Mouse (Mus musculus): ENCODE results near the gene Fat1.
"Not testable (repeated sequence)": the region's sequence is repeated elsewhere in the genome, so short reads cannot be mapped to it uniquely, and the experiment has no call there.

The Fat1 gene

GRCm38 (mm10) chr8:45010685-45011084 lies 75.4 kb downstream of the Fat1 start:
- peak; percentile 27 for DNase-seq (ENCODE audit: low spot score)

- DNase-seq (ENCODE audit: low spot score), result no peak
These were observed 76.5 kb downstream of the Fat1 start for GRCm38 (mm10) chr8:45011774-45012173.

- no peak for DNase-seq (ENCODE audit: low spot score)
These were observed 78.6 kb downstream of the Fat1 start for GRCm38 (mm10) chr8:45013852-45014251.

- DNase-seq (ENCODE audit: low spot score), result no peak
These were observed 79.3 kb downstream of the Fat1 start for GRCm38 (mm10) chr8:45014498-45015067.

GRCm38 (mm10) chr8:45015876-45016275 lies 80.6 kb downstream of the Fat1 start:
- no peak for DNase-seq (ENCODE audit: low spot score)

DNA sequence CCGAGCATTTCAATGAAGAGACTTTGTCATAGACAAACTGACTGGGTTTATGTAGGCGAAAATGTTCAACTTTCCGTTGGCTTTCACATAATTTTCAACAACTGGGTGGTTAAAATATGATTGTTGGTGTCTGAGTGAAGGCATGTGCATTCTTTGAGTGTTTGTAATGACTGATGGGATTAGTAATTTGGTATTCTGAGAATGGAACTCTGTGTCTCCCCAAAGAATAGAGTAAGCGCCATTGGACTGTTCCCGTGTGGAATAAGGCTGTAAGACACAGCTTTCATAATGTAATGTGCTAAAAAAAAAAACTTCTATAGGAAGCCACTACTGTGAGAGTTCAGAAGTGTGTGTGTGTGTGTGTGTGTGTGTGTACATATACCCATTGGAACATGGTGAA lies 84.0 kb downstream of the Fat1 start:
- DNase-seq (ENCODE audit: low spot score), result no peak

DNA sequence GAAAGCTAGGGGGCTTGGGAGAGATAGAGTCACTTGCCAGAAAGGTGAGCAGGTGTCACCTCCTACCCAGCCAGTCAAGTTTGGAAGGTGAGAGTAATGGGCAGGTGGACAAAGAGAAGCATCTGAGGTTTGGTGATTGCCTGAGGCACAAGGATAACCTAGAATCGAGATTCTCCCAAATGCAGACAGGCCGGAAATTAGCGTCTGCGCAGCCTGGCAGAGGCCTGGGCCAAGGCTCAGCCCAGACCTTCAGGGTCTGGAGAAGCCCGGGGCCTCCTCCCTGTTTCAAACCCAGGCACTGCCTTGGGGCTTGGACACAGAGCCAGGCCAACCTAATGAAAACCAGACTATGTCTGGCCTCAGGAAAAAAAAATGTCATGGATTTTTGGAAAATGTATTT lies 85.9 kb downstream of the Fat1 start:
- DNase-seq (ENCODE audit: low spot score), result no peak

DNA sequence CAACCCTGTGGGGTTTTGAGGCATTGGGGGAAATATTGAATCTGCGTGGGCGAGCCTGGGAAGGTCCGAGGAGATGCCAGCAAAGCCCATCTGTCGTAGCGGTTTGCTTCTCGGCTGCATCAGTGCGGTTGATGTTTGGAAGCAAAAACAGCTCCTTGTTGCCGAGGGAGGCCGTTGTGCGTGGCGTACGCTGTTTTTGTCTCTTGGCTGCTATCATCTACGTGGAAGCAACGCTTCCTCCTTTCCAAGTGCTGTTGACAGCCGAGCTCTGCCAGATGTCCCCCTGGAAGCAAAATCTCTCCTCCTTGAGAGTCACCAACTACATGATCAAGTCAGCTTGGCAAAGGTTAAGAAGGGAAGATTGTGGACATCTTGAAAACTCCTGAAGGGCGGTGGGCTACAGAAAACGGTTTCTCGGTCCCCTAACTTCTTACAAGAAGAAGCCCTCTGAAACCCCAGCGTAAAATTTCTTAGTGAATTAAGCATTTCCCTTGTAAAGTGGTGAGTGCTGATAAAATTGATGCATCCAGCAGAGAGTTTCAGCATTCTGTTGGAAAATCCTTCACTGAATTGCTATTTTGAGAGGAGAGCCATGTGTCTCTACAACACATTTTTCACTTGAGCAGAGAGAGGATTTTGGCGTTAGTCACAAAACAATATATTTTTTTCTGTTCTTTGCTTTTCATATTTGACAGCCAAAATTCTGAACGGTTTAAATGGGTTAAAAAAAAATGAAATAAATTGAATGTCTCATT lies 86.8 kb downstream of the Fat1 start:
- DNase-seq (ENCODE audit: low spot score), result no peak

GRCm38 (mm10) chr8:45028081-45028497 lies 92.8 kb downstream of the Fat1 start:
- no peak for DNase-seq (ENCODE audit: low spot score)

GRCm38 (mm10) chr8:45038350-45038749 lies 103.1 kb downstream of the Fat1 start:
- no peak for DNase-seq (ENCODE audit: low spot score)

DNA sequence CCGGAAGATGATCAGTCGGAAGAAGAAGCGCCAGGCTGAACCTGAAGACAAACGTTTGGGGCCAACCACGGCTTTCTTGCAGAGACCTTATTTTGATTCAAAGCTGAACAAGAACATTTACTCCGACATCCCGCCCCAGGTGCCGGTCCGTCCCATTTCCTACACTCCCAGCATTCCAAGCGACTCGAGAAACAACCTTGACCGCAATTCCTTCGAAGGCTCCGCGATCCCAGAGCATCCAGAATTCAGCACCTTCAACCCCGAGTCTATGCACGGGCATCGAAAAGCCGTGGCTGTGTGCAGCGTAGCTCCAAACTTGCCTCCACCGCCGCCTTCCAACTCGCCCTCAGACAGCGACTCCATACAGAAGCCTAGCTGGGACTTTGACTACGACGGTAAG lies 108.9 kb downstream of the Fat1 start:
- no peak for DNase-seq (ENCODE audit: low spot score)

DNA sequence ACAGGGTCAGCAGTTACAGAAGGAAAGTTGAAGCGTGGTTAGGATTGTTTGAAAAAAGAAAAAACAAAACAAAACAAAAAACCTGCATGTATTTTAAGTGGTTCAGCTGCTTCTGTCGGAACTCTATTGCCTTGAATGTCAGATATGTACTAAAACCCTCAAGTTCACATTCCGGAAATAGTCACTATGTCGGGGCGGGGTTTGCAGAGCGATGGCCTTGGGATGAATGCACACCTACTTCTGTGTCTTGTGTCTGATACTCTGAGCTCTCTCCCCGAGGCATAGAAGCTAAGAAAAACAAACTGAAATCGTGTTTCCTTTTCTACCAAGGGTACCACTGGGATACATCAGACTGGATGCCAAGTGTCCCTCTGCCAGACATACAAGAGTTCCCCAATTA lies 115.2 kb downstream of the Fat1 start:
- DNase-seq (ENCODE audit: low spot score), result no peak

DNA sequence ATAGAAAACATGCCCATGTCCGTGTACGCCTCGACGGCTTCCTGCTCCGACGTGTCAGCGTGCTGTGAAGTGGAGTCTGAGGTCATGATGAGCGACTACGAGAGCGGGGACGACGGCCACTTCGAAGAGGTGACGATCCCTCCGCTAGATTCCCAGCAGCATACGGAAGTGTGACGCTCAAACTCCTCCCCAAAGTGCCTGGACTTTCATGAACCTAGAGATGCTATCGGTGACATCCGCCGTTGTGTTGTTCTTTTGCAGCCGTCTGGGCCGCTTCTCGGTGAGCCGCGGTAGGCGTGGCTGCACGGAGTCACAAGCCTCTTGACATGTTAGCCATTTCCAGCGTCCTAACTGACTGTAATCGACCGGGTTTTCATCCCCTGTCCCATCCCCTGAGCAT lies 116.0 kb downstream of the Fat1 start:
- DNase-seq (ENCODE audit: low spot score), result no peak

DNA sequence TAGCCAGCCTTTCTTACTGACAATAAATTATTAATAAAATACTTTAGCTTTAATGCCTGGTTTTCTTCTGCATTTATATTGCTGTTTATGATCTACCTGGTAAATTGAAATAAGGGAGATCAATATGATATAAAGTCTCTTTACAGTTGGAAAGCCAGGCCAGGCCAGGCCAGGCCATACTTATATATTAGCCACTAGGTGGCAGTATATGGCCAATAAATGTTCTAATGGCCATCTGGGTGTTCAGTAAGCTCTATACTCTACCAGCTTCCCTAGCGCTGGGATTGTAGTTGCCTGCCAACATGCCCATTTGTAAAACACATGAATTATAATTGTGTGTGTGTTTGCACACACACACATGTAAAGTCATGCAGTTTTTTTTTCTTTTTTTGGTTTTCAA lies 117.0 kb downstream of the Fat1 start:
- no peak for DNase-seq (ENCODE audit: low spot score)

DNA sequence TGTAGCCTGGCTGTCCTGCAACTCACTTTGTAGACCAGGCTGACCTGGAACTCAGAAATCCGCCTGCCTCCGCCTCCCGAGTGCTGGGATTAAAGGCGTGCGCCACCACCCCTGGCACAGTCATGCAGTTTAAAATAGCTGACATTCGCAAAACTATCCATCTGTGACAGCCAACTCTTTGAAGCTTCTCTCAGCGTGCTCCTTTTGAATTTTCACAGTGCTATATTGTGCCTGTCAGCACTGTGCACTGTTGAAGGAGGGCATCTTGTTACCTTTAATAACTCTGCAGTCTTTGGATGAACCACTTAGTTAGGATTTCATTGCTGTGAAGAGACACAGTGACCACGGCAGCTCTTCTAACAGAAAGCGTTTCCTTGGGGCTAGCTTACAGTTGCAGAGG lies 117.4 kb downstream of the Fat1 start:
- no peak for DNase-seq (ENCODE audit: low spot score)

DNA sequence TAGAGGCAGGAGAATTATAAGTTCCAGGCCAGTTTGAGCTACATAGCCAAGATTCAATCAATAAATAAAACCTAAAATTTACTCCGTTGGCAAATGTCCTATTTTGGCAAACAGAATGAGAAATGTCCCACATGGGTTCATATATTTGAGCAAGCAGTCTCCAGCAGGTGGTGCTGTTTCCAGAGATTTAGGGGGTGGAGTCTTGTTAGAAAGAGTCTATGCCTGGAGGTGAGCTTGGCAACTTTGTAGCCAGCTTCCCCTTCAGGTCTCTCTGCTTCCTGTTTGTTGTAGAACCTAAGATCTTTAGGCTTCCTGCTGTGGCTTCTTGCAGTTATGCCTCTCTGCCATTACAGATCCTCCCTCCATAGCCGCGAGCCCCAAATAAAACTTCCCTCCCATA lies 120.3 kb downstream of the Fat1 start:
- DNase-seq (ENCODE audit: low spot score), result no peak

DNA sequence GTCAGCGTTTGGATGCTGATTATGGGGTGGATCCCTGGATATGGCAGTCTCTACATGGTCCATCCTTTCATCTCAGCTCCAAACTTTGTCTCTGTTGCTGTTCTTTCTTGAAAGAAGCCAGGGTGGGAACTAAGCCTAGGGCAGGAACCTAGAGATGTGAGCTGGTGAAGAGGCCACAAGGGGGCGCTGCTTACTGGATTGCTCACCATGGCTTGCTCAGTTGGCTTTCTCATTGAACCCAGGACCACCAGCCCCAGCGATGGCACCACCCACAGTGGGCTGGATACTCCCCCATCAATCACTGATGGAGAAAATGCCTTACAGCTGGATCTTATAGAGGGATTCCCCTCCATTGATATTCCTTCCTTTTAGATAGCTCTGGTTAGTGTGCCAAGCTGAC lies 121.6 kb downstream of the Fat1 start:
- no peak for DNase-seq (ENCODE audit: low spot score)

DNA sequence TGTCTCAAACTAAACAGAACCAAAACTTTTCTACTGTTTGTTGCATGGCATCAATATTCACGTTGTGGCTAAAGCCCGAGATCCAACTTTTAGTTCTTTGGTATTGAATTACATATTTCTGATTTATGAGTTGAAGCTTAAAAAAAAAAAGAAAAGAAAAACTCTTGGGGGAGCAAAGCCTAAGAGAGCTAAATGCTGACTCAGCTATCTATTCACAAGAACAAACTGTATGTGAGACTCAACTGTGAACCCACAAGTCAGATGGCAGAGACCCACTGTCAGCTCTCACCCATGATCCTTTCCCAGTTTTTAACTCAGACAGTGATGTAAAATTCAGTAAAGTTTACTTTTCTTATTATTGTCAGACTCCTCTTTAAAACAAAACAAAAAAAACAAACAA lies 124.8 kb downstream of the Fat1 start:
- no peak for DNase-seq (ENCODE audit: low spot score)

- no peak for DNase-seq (ENCODE audit: low spot score)
These were observed 127.1 kb downstream of the Fat1 start for GRCm38 (mm10) chr8:45062311-45062710.

GRCm38 (mm10) chr8:45062982-45063924 lies 128.0 kb downstream of the Fat1 start:
- DNase-seq (ENCODE audit: low spot score), result peak; percentile 83

GRCm38 (mm10) chr8:45064197-45064869 lies 129.1 kb downstream of the Fat1 start:
- peak; percentile 26 for DNase-seq (ENCODE audit: low spot score)

DNA sequence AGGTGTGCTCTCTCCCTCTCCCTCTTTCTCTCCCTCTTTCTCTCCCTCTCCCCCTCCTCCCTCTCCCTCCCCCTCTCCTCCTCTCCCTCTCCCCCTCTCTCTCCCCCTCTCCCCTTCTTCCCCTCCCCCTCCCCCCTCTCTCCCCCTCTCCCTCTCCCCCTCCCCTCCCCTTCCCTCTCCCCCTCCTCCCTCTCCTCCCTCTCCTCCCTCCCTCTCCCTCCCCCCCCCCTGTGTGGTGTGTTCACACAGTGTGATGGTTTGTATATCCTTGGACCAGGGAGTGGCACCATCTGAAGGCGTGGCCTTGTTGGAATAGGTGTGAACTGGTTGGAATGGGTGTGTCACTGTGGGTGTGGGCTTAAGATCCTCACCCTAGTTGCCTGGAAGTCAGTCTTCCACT lies 130.1 kb downstream of the Fat1 start:
- DNase-seq (ENCODE audit: low spot score), result not testable (repeated sequence)
